Mouse (Mus musculus): ENCODE measurements around the gene Gm2030. TPM values are rescaled to one million over a fixed set of nuclear protein-coding genes. Genes with fewer than 3 reads are reported as not detected.
"Not testable (repeated sequence)": the region's sequence is repeated elsewhere in the genome, so short reads cannot be mapped to it uniquely, and the experiment has no call there.

Gm2030 gene
- not detected for total RNA-seq (2021)
- long read RNA-seq, experiment 1, result 0 reads
- long read RNA-seq, experiment 2, result 0 reads

DNA sequence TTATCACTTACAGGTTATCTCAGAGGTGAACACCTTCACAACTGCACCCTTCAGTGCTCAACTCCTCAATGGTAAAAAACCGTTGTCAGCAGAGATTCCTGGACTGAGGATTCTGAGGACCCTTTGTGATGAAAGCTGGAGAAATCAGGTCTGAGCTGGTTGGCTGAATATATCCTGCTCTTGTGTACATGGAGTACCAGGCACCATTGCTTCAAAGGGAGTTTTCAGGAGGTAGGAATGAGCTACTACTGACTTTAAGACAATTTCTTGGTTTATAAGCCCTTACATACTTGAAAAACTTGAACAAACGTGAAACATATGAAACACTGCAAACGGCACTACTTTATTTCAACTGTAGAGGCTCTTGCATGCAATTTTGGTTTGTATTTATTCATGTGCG is at the start of gene Gm2030:
Gene Gm2030, minus strand, starts transcription at position 101 of the 400 bp plus-strand sequence.
- DNase-seq; intact Hi-C loops (cut with DNase I): not testable (repeated sequence)

Other genes with a start within 250 kb of the Gm2030 start
- not detected for gene Gm2012, start 78.7 kb downstream of the Gm2030 start, total RNA-seq (2021)
- not detected for gene Slx, start 235.5 kb upstream of the Gm2030 start, total RNA-seq (2021)

All from heart, postnatal 14 days (tissue).